Mouse (Mus musculus) hindbrain, embryonic 13.5 days (tissue): ENCODE results near the gene Btbd19. TPM values are rescaled to one million over a fixed set of nuclear protein-coding genes. Genes with fewer than 3 reads are reported as not detected.
A peak's percentile ranks its signal among the peaks of the same experiment; 100 is the strongest.

Experiments
- ATAC-seq: fragments of 200-750 bp; cut with Nextera tagmentation; 2 replicates; pipeline ENCODE4 v1.8.0; 2017; ENCODE audit warnings: moderate TSS enrichment; ENCODE audit not compliant: low FRiP score
- H3K27ac ChIP-seq: fragments of 300-500 bp; sonication (generic); 2 replicates; pipeline ENCODE4 v1.5.1; 2015; ENCODE audit warnings: inconsistent platforms, mild to moderate bottlenecking, moderate library complexity
- H3K27me3 ChIP-seq: fragments of 300-500 bp; sonication (generic); 2 replicates; pipeline ENCODE4 v1.6.1; 2015; ENCODE audit warnings: mild to moderate bottlenecking, inconsistent platforms
- H3K36me3 ChIP-seq: fragments of 300-500 bp; sonication (generic); 2 replicates; pipeline ENCODE4 v1.6.1; 2015; ENCODE audit warnings: mild to moderate bottlenecking, inconsistent platforms
- H3K4me1 ChIP-seq: fragments of 300-500 bp; sonication (generic); replicated peaks from 2 replicates; pipeline ENCODE4 v1.6.1; 2015; ENCODE audit warnings: inconsistent platforms
- H3K4me2 ChIP-seq: fragments of 300-500 bp; sonication (generic); 2 replicates; pipeline ENCODE4 v1.6.1; 2015; ENCODE audit warnings: inconsistent platforms, mild to moderate bottlenecking, moderate library complexity
- H3K4me3 ChIP-seq: fragments of 300-500 bp; sonication (generic); 2 replicates; pipeline ENCODE4 v1.5.1; 2015; ENCODE audit warnings: mild to moderate bottlenecking, inconsistent platforms
- H3K9ac ChIP-seq: fragments of 300-500 bp; sonication (generic); 2 replicates; pipeline ENCODE4 v1.6.1; 2015; ENCODE audit warnings: mild to moderate bottlenecking, inconsistent platforms
- H3K9me3 ChIP-seq: fragments of 300-500 bp; sonication (generic); 2 replicates; pipeline ENCODE4 v1.6.1; 2016; ENCODE audit warnings: inconsistent platforms
- WGBS: fragments of 180-500 bp; shearing (Covaris S2); methylation state at CpG from one replicate; pipeline ENCODE4 v1.1.7; 2015; 5-methylcytosine and 5-hydroxymethylcytosine counted together
- polyA plus RNA-seq: library from polyadenylated mRNA; unstranded; fragments of >200 nt; fragmentation: Nextera tagmentation; extraction: Ambion mirVana; gene quantifications from 2 replicates; pipeline ENCODE4 v1.2.1, GENCODE M21; 2015

Gene Btbd19
- polyA plus RNA-seq, 1 experiment from 2014 or later: 4.2 TPM

DNA sequence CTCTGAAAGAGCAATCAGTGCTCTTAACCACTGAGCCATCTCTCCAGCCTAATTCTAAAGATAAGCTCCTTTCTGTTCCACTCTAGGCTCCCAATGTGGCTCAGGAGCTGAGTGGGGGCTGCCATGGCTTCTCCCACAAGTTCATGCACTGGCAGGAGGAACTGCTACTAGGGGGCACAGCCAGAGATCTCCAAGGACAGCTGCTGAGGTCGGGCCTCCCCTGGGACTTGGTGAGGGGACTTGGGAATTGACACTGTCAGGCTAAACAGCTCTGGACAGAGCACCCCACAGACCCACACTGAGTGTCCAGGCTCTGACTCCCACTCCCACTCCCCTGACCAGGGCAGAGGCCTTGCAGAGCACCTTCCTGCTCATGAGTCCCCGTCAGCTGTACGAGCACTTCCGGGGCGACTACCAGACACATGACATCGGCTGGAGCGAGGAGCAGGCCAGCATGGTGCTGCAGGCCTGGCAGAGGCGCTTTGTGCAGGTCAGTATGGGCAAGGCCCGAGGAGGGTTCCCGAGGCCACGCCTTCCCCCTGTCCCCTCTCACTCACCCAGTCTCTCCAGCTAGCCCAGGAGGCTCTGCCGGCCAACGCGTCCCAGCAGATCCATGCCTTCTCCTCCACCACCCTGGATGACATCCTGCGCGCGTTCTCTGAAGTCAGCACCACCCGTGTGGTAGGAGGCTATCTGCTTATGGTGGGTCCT is 17.6 kb downstream of the Btbd19 start:
- H3K27ac ChIP-seq: no peak overlapping the region
- WGBS: 88% methylated on average over 18 of the region's 18 CpGs
- 0 out of 2 replicates have a peak overlapping the region, but pooled peaks have one; percentile 24 for H3K9ac ChIP-seq
- no peak for ATAC-seq
- H3K4me2 ChIP-seq: no peak overlapping the region
- H3K4me1 ChIP-seq: peaks cover 11% of the 10 kb centered on the region
- no peak overlapping the region for H3K4me3 ChIP-seq
- H3K36me3 ChIP-seq: peaks cover 57% of the 10 kb centered on the region
- H3K9me3 ChIP-seq: no peaks in the 10 kb centered on the region
- H3K27me3 ChIP-seq: no peaks in the 10 kb centered on the region

DNA sequence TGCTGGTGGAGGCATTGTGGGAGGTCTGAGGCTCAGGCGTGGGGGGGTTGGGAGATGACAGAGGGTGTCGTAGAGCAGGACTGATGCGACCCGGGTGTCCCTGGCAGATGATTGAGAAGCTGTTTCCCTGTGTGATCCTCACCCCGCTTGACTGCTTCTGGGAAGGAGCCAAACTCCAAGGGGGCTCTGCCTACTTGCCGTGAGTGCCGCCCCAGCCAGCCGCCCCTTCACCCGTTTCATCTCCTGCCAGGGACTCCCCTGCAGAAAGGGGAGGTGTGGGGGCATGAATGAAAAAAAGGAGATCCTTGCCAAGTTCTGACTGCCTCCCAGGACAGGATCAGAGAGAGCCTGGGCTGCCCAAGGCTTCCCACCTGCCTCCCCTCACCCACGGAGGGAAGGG is 20.4 kb downstream of the Btbd19 start:
- H3K36me3 ChIP-seq: peaks cover 37% of the 10 kb centered on the region
- peaks cover 15% of the 10 kb centered on the region for H3K4me1 ChIP-seq
- 51% methylated on average over 10 of the region's 10 CpGs for whole genome bisulfite sequencing
- no peak overlapping the region for H3K4me2 ChIP-seq
- H3K9me3 ChIP-seq: no peaks in the 10 kb centered on the region
- peak overlapping the region; percentile 24; the same call in 1 of the 2 replicates for H3K9ac ChIP-seq
- H3K27me3 ChIP-seq: no peaks in the 10 kb centered on the region
- no peak for ATAC-seq
- no peak overlapping the region for H3K27ac ChIP-seq
- no peak overlapping the region for H3K4me3 ChIP-seq

DNA sequence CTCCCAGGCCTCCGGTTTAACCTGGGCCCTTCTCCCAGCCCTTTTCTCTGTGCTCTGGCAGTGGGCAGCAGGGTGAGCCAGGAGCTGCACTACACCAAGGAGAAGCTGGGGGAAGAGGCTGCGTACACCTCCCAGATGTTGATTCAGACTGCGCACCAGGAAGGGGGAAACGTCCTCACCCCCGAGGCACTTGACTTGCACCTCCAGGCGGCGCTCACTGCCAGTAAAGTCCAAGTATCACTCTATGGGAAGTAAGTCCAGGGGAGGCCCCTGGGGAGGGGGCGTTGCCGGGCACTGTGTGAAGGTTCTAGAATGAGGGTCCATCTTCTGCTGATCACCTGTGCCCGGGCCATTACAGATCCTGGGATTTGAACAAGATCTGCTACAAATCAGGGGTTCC is 20.9 kb downstream of the Btbd19 start:
- no peak overlapping the region for H3K4me2 ChIP-seq
- 77% methylated on average over 10 of the region's 10 CpGs for WGBS
- H3K9ac ChIP-seq: peak overlapping the region; percentile 24; the same call in 1 of the 2 replicates
- H3K4me1 ChIP-seq: peaks cover 15% of the 10 kb centered on the region
- H3K4me3 ChIP-seq: no peak overlapping the region
- H3K9me3 ChIP-seq: no peaks in the 10 kb centered on the region
- peaks cover 33% of the 10 kb centered on the region for H3K36me3 ChIP-seq
- H3K27ac ChIP-seq: no peak overlapping the region
- no peaks in the 10 kb centered on the region for H3K27me3 ChIP-seq
- ATAC-seq: no peak

DNA sequence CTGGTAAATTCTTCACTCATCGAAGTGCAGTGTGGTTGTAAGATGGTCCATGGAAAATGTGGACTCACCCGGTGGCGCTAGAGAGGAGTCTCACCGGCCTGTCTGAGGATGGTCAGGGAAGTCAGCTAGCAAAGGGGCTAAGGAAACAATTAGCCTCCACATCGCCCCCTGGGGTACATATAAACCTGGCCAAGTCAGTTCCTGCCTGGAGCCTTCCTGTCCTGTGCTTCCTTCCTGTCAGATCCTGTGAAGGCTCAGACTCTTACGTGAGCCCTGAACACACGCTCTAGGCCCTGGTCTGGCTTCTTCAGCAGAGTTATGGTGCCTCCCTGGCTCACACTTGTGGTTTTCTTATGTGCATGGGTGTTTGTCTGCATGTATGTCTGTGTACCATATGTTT is 24.3 kb downstream of the Btbd19 start:
- Histone ChIP-seq H3K27ac (no peak overlapping the region), H3K4me2 (no peak overlapping the region), H3K9ac (no peak overlapping the region), H3K27me3 (peaks cover 6% of the 10 kb centered on the region; the same call in 1 of the 2 replicates), H3K36me3 (peaks cover 14% of the 10 kb centered on the region), H3K4me1 (peaks cover 39% of the 10 kb centered on the region), H3K4me3 (no peak overlapping the region), H3K9me3 (no peaks in the 10 kb centered on the region)
- 46% methylated on average over 7 of the region's 7 CpGs for WGBS
- ATAC-seq: no peak

DNA sequence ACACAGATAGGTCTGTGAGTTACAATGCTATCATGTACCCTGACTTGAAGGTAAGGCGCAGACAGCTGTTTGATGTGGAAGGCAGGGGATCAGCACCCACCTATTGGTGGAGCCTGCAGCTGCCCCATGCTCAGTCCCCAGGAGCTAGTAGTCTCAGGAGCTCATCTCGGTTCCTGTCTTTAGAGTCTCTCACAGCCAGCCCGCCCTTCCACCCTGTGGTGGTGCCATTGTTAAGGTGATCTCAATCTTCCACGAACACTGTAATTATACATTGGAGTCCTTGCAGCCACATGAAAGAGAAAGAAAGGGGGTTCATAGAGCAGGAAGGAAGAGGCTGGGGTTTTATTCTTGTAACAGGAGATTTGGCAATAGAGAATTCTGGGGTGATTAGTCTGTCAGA is 25.5 kb downstream of the Btbd19 start:
- WGBS: 68% methylated on average over 4 of the region's 4 CpGs
- H3K27ac ChIP-seq: no peak overlapping the region
- peaks cover 12% of the 10 kb centered on the region for H3K36me3 ChIP-seq
- peaks cover 7% of the 10 kb centered on the region; the same call in 1 of the 2 replicates for H3K27me3 ChIP-seq
- no peak overlapping the region for H3K9ac ChIP-seq
- H3K4me2 ChIP-seq: no peak overlapping the region
- H3K4me3 ChIP-seq: no peak overlapping the region
- ATAC-seq: no peak
- H3K4me1 ChIP-seq: peaks cover 40% of the 10 kb centered on the region
- no peaks in the 10 kb centered on the region for H3K9me3 ChIP-seq

DNA sequence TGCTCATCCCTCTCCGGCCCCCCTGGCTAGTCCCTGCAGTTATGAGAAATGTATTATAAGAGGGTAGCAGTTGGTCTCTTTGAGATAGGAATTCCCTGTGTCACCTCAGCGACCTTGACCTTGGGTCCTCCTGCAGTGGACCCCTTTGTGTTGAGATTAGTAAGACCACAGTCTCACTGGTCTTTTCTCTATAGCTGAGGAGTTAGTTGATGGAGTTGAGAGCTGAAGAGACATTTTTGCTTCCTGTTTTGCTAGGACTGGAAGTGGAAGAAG is 26.8 kb downstream of the Btbd19 start:
- Histone ChIP-seq H3K27me3 (peaks cover 15% of the 10 kb centered on the region), H3K9me3 (no peaks in the 10 kb centered on the region), H3K4me3 (no peak overlapping the region), H3K4me1 (peaks cover 38% of the 10 kb centered on the region), H3K4me2 (peak overlapping the region; percentile 92; the same call in 1 of the 2 replicates), H3K27ac (no peak overlapping the region), H3K9ac (no peak overlapping the region), H3K36me3 (peaks cover 6% of the 10 kb centered on the region; the same call in 1 of the 2 replicates)
- ATAC-seq: no peak
- 79% methylated on average over 2 of the region's 2 CpGs for WGBS

DNA sequence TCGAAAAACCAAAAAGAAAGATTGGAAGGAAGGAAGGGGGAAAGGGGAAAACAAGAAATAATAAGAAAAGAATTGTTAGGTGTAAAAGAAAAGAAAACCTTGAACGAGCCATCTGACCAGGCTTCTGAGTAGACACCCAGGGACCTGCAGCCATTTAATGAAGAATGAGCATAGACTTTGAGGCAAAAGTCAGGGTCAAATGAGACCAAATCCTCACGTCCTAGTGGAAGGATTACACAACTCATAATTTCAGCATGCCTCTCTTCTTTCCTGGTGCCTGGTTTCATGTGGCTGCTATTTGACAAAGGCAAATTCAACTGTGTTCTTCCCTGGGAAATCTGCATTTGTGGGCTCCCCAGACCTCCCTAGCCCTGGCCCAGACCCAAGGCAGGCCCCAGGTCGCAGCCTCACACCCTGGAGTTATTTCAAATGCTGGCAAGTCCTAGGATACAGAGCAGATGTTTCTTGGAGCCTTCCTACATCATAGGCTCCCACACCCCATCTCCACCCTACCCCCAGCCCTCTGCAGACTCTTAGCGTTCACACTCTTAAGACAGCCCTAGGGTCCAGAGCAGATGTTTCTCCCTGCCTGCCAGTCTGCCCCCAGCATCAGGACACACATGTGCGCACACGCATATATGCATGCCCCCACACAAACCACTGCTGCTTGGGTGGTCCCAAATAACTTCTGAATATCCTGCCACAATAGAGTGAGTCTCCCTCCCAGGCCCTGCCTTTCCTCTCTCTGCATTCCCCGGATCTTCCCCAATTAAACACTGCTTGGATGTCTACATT is 27.4 kb downstream of the Btbd19 start:
- H3K9ac ChIP-seq: peak overlapping the region; percentile 24
- no peak for ATAC-seq
- WGBS: 65% methylated on average over 8 of the region's 8 CpGs
- peaks cover 6% of the 10 kb centered on the region; the same call in 1 of the 2 replicates for H3K36me3 ChIP-seq
- no peak overlapping the region for H3K27ac ChIP-seq
- peak overlapping the region; percentile 66 for H3K4me3 ChIP-seq
- H3K27me3 ChIP-seq: peaks cover 15% of the 10 kb centered on the region
- peak overlapping the region; percentile 92 for H3K4me2 ChIP-seq
- peaks cover 38% of the 10 kb centered on the region for H3K4me1 ChIP-seq
- H3K9me3 ChIP-seq: no peaks in the 10 kb centered on the region

DNA sequence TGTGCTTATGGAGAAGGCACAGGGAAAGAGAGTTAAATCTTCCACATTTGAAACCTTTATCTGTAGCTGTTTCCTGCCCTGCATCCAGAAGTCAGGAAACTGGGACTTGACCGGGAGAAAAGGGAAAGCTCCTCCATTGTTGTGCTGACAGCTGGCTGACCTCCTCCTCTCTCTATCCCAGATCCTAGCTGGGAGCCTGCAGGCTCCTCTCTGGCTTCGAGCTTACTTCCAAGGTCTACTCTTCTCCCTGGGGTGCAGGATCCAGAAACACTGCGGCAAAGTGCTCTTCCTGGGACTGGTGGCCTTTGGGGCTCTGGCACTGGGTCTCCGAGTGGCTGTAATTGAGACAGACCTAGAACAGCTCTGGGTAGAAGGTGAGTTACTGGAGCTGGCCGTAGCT is 28.9 kb downstream of the Btbd19 start:
- Histone ChIP-seq H3K9me3 (no peaks in the 10 kb centered on the region), H3K4me3 (peak overlapping the region; percentile 66), H3K4me1 (peaks cover 38% of the 10 kb centered on the region), H3K27ac (peak overlapping the region; percentile 2; the same call in 1 of the 2 replicates), H3K4me2 (peak overlapping the region; percentile 92), H3K27me3 (peaks cover 15% of the 10 kb centered on the region), H3K9ac (peak overlapping the region; percentile 84), H3K36me3 (peaks cover 6% of the 10 kb centered on the region; the same call in 1 of the 2 replicates)
- ATAC-seq: no peak
- WGBS: 6% methylated on average over 5 of the region's 5 CpGs

DNA sequence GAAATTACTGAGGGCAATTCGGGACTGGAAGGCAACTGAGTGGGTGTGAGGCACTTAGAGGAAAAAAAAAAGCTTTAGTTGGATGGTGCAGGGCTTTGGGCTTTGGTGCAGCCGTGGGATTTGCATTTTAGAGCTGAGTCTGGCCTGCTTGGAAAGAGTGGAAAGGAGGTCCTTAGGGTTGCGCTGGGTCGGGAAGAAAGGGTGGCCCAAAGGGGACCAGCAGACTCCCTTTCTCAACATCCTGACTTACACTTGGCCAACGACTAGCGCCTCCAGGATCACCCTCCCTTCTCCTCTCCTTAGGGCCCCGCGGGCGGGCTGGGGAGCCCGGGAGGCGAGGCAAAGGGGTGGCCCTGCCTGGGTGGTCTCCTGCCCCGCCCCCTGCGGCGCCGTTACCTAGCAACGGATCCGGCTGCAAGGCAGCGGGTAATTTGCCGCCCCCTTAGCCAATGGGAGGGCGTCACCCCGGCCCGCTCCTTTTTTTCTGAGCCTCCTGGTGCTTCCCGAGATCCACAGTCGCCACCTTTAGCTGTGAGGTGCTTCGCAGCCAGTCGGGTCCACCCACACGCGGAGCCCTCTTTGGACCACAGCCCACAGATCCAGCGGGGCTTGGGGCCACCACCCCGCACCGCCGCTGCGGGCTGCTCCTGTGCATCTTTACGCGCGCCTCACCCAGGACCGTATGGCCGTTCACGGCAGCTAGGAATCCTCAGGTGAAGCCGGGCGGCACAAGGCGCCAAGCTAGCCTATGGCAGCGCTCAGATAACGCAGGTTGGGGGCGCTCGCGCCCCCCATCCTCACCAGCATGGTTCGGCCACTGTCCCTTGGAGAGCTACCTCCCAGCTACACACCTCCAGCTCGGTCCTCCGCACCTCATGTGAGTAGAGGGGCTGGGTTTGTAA is 29.7 kb downstream of the Btbd19 start, which contains the start of gene Ptch2:
Gene Ptch2, plus strand, starts transcription at position 525 of the 902 bp plus-strand sequence.
- peak within 1 kb of the TSS; percentile 84 for H3K9ac ChIP-seq
- peak; percentile 83 for ATAC-seq
- peaks cover 35% of the 10 kb centered on the region for H3K4me1 ChIP-seq
- H3K4me2 ChIP-seq: peak within 1 kb of the TSS; percentile 92
- peaks cover 5% of the 10 kb centered on the region; the same call in 1 of the 2 replicates for H3K36me3 ChIP-seq
- H3K4me3 ChIP-seq: peak within 1 kb of the TSS; percentile 66
- H3K27ac ChIP-seq: peak within 1 kb of the TSS; percentile 81
- no peaks in the 10 kb centered on the region for H3K9me3 ChIP-seq
- peaks cover 15% of the 10 kb centered on the region for H3K27me3 ChIP-seq
- WGBS: under 1% methylated on average over 46 of the region's 50 CpGs

DNA sequence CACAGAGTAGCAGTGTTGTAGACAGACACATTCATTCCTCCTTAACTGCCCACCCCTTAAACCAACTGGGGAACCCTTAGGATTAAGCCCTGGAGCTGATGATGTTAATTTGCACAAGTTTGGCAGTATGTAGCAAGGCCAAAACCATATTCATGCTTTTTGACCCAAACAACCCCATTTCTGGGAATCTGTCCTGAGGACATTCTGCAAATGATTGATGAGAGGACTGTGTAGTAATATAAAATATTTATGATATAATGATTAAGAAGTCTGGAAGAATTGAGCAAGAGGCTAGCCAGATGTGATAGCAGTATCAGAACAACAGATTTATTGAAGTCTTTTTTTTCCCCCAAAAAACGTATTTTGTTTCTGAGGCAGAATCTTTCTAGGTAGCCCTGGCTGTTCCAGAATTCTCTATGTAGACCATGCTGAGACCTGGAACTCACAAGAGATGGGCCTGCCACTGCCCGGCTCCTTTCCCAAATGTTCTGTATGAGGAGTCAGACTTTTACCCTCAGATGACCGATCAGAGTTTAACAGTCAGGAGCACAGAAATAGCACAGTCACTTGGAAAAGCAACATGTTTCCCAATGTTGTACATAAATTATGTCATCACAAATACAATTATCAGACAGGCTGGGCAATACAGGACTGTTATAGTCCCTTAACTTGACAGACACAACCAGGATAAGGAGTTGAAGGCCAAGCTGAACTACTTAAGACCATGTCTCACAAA is 30.7 kb downstream of the Btbd19 start:
- no peak overlapping the region for H3K27ac ChIP-seq
- no peak for ATAC-seq
- no peaks in the 10 kb centered on the region for H3K9me3 ChIP-seq
- H3K4me1 ChIP-seq: peaks cover 35% of the 10 kb centered on the region
- peaks cover 15% of the 10 kb centered on the region for H3K27me3 ChIP-seq
- no peak overlapping the region for H3K4me2 ChIP-seq
- no peak overlapping the region for H3K9ac ChIP-seq
- no peaks in the 10 kb centered on the region for H3K36me3 ChIP-seq
- no peak overlapping the region for H3K4me3 ChIP-seq
- WGBS: 81% methylated on average over 3 of the region's 3 CpGs

DNA sequence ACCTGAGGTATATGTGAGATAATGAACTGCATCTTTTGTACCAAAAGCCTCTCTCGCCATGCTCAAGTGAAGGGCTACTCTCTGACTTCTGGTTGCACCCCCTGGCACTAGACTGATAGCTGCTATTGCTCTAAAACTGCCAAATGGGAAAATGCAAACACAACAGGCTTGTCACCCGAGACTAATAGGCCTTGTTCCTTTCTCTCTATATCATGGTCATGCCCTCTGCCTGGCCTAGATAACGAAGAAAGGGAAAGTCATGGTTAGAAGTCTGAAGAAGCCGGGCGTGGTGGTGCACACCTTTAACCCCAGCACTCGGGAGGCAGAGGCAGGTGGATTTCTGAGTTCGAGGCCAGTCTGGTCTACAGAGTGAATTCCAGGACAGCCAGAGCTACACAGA is 34.9 kb downstream of the Btbd19 start:
- ATAC-seq: no peak
- peaks cover 9% of the 10 kb centered on the region for H3K27me3 ChIP-seq
- peaks cover 4% of the 10 kb centered on the region for H3K4me1 ChIP-seq
- no peaks in the 10 kb centered on the region for H3K9me3 ChIP-seq
- H3K9ac ChIP-seq: no peak overlapping the region
- H3K4me2 ChIP-seq: no peak overlapping the region
- H3K27ac ChIP-seq: no peak overlapping the region
- H3K36me3 ChIP-seq: peaks cover 20% of the 10 kb centered on the region
- 76% methylated on average over 7 of the region's 7 CpGs for WGBS
- no peak overlapping the region for H3K4me3 ChIP-seq
